Mouse (Mus musculus) cortical plate, adult 2 months (tissue): ENCODE data around the gene Phykpl.

Experiments used
- CTCF ChIP-seq: fragments of 200-500 bp; IDR thresholded peaks from 2 replicates; pipeline ENCODE4 v1.5.1; 2011; ENCODE audit warnings: mild to moderate bottlenecking, control low read depth, low read length; ENCODE audit not compliant: insufficient read depth; ENCODE audit errors: extremely low read depth
- POLR2A ChIP-seq: fragments of 200-500 bp; IDR thresholded peaks from 2 replicates; pipeline ENCODE4 v1.6.1; 2011; ENCODE audit warnings: mild to moderate bottlenecking, low read length, control low read depth; ENCODE audit not compliant: insufficient read depth; ENCODE audit errors: extremely low read depth

- TF ChIP-seq POLR2A (no peak), CTCF (no peak)
Observed at GRCm38 (mm10) chr11:51595459-51596083, 11.0 kb downstream of the Phykpl start.
